Mouse (Mus musculus): ENCODE measurements around the gene Dlgap4. TPM values are rescaled to one million over a fixed set of nuclear protein-coding genes. Genes with fewer than 3 reads are reported as not detected.
"Not testable (repeated sequence)": the region's sequence is repeated elsewhere in the genome, so short reads cannot be mapped to it uniquely, and the experiment has no call there.

The Dlgap4 gene
- polyA plus RNA-seq, 1 experiment = 72.1 TPM

- Histone ChIP-seq H3K4me1 (ENCODE audit: control insufficient read depth, insufficient read depth, low read length) (no peaks in the 10 kb centered on the region), H3K4me3 (ENCODE audit: insufficient read depth, low read length) (no peak overlapping the region)
- TF ChIP-seq CTCF (IDR thresholded peaks at IDR 0.05; ENCODE audit: low read depth, low read length) = no peak
- TF ChIP-seq POLR2A (IDR thresholded peaks at IDR 0.05; ENCODE audit: borderline replicate concordance, low read depth, low read length) = no peak
These were observed 187.5 kb downstream of the Dlgap4 start for GRCm38 (mm10) chr2:156801045-156801444.

GRCm38 (mm10) chr2:156802116-156802515 lies 188.6 kb downstream of the Dlgap4 start:
- H3K4me3 ChIP-seq (ENCODE audit: insufficient read depth, low read length); H3K27ac ChIP-seq (ENCODE audit: insufficient read depth, low read depth, low read length); H3K4me1 ChIP-seq (ENCODE audit: control insufficient read depth, insufficient read depth, low read length): not testable (repeated sequence)

More at GRCm38 (mm10) chr2:156801045-156801444, 187.5 kb downstream of the Dlgap4 start:
- H3K27ac ChIP-seq (ENCODE audit: insufficient read depth, low read depth, low read length) = no peak overlapping the region

DNA sequence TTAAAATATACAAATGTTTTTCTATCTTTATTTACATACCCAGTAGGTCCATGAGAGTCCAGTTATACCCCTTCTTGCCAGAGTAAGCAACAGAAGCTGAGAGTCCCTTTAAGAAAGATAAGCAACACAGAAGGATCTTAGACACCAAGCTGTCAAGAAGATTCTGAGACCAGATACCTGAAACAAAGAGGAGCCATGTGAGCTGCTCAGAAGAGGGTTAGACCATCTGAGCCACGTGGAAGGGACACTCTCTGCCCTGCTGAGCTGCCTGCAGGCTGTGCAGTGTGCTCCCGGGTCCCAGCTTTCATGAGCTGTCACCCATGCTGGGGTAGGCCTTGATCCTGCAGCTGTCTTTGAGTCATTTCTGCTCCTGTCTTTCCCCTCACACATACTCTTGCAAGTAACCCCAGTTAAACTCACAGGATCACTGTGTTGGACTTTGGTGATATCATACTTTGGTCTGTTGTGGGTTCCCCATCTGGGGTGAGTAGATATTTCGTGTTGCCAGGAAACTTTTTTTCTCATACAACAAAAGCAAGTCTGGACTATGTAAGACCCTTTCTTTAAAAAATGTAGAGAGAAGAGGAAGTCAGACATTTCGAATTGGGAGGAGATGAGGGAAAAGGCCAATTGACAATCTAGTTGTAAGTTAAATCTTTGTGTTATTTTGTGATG lies 190.3 kb downstream of the Dlgap4 start:
- H3K4me1 ChIP-seq (ENCODE audit: control insufficient read depth, insufficient read depth, low read length) = no peaks in the 10 kb centered on the region
- H3K27ac ChIP-seq (ENCODE audit: insufficient read depth, low read depth, low read length) = no peak overlapping the region
- H3K4me3 ChIP-seq (ENCODE audit: insufficient read depth, low read length) = no peak overlapping the region
- TF ChIP-seq POLR2A (IDR thresholded peaks at IDR 0.05; ENCODE audit: borderline replicate concordance, low read depth, low read length) = no peak
- no peak for TF ChIP-seq CTCF (IDR thresholded peaks at IDR 0.05; ENCODE audit: low read depth, low read length)

GRCm38 (mm10) chr2:156804589-156804988 lies 191.1 kb downstream of the Dlgap4 start:
- TF ChIP-seq CTCF (IDR thresholded peaks at IDR 0.05; ENCODE audit: low read depth, low read length) = no peak
- TF ChIP-seq POLR2A (IDR thresholded peaks at IDR 0.05; ENCODE audit: borderline replicate concordance, low read depth, low read length) = no peak
- H3K27ac ChIP-seq (ENCODE audit: insufficient read depth, low read depth, low read length) = no peak overlapping the region

DNA sequence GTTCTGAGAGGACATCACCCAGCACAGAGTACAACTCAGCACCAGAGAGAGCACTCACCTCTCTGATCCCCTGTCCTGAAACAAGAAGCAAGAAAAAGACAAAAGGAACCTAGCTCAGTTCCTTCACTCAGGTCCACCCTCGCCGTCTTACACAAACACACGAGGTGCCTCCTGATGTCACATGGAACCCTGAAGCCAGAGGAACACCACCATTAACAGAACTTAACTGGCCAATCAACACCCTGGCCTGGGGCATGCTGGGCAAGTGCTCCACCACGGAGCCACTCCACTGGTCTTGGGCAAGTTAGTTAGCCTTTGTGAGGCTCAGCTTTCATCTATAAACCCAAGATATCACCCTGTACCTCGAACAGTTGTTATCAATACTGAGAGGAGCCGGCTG lies 193.4 kb downstream of the Dlgap4 start:
- Histone ChIP-seq H3K4me3 (ENCODE audit: insufficient read depth, low read length) (no peak overlapping the region), H3K4me1 (ENCODE audit: control insufficient read depth, insufficient read depth, low read length) (no peaks in the 10 kb centered on the region), H3K27ac (ENCODE audit: insufficient read depth, low read depth, low read length) (no peak overlapping the region)
- TF ChIP-seq CTCF (IDR thresholded peaks at IDR 0.05; ENCODE audit: low read depth, low read length) (no peak), POLR2A (IDR thresholded peaks at IDR 0.05; ENCODE audit: borderline replicate concordance, low read depth, low read length) (no peak)

More at GRCm38 (mm10) chr2:156804589-156804988, 191.1 kb downstream of the Dlgap4 start:
- Histone ChIP-seq H3K4me1 (ENCODE audit: control insufficient read depth, insufficient read depth, low read length) (no peaks in the 10 kb centered on the region), H3K4me3 (ENCODE audit: insufficient read depth, low read length) (no peak overlapping the region)

- TF ChIP-seq POLR2A (IDR thresholded peaks at IDR 0.05; ENCODE audit: borderline replicate concordance, low read depth, low read length) (no peak), CTCF (IDR thresholded peaks at IDR 0.05; ENCODE audit: low read depth, low read length) (peak; percentile 85)
- Histone ChIP-seq H3K4me3 (ENCODE audit: insufficient read depth, low read length) (no peak overlapping the region), H3K27ac (ENCODE audit: insufficient read depth, low read depth, low read length) (no peak overlapping the region), H3K4me1 (ENCODE audit: control insufficient read depth, insufficient read depth, low read length) (no peaks in the 10 kb centered on the region)
These were observed 196.1 kb downstream of the Dlgap4 start for GRCm38 (mm10) chr2:156809579-156809978.

- TF ChIP-seq POLR2A (IDR thresholded peaks at IDR 0.05; ENCODE audit: borderline replicate concordance, low read depth, low read length) = no peak
- no peak for TF ChIP-seq CTCF (IDR thresholded peaks at IDR 0.05; ENCODE audit: low read depth, low read length)
- H3K4me3 ChIP-seq (ENCODE audit: insufficient read depth, low read length) = no peak overlapping the region
- no peak overlapping the region for H3K27ac ChIP-seq (ENCODE audit: insufficient read depth, low read depth, low read length)
- no peaks in the 10 kb centered on the region for H3K4me1 ChIP-seq (ENCODE audit: control insufficient read depth, insufficient read depth, low read length)
These were observed 197.2 kb downstream of the Dlgap4 start for GRCm38 (mm10) chr2:156810716-156811115.

DNA sequence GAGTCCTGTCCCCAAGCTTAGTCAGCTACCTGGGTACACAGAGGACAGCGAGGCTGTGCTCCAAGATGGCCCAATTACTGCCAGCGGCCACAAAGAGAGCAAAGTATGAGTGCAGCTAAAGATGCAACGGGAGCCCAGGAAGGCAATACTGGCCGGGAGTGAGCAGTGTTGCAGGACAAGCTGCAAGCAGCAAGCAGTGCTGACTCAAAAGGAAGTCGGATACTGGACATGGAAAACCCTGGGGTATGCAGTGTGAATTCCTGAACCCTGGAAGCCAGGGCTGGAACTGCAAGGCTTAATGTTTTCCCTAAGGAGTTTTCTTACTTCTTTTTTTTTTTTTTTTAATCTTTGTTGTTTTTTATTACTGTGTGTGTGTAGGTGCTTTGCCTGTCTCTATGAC lies 198.1 kb downstream of the Dlgap4 start:
- Histone ChIP-seq H3K4me1 (ENCODE audit: control insufficient read depth, insufficient read depth, low read length) (no peaks in the 10 kb centered on the region), H3K27ac (ENCODE audit: insufficient read depth, low read depth, low read length) (no peak overlapping the region), H3K4me3 (ENCODE audit: insufficient read depth, low read length) (no peak overlapping the region)
- TF ChIP-seq CTCF (IDR thresholded peaks at IDR 0.05; ENCODE audit: low read depth, low read length) (no peak), POLR2A (IDR thresholded peaks at IDR 0.05; ENCODE audit: borderline replicate concordance, low read depth, low read length) (no peak)

Other genes with a start within 250 kb of the Dlgap4 start
- gene Epb41l1, start 192.8 kb upstream of the Dlgap4 start, polyA plus RNA-seq (2012; ENCODE audit: insufficient read depth, insufficient read length, missing spikeins) = 42.8 and 50.6 TPM in 2 replicates
- gene Aar2, start 66.1 kb upstream of the Dlgap4 start, polyA plus RNA-seq (2012; ENCODE audit: insufficient read depth, insufficient read length, missing spikeins) = 13.5 and 14.0 TPM in 2 replicates
- gene Myl9, start 161.7 kb downstream of the Dlgap4 start, polyA plus RNA-seq (2012; ENCODE audit: insufficient read depth, insufficient read length, missing spikeins) = 5.1 and 7.6 TPM in 2 replicates
- not detected in 2 replicates for gene Tgif2, start 226.3 kb downstream of the Dlgap4 start, polyA plus RNA-seq (2012; ENCODE audit: insufficient read depth, insufficient read length, missing spikeins)
- gene 4930518I15Rik, start 244.2 kb downstream of the Dlgap4 start, polyA plus RNA-seq (2012; ENCODE audit: insufficient read depth, insufficient read length, missing spikeins) = 6.4 and 7.1 TPM in 2 replicates
- gene Rab5if, start 249.4 kb downstream of the Dlgap4 start, polyA plus RNA-seq (2012; ENCODE audit: insufficient read depth, insufficient read length, missing spikeins) = 162 and 175 TPM in 2 replicates